Mouse (Mus musculus): ENCODE measurements around the gene Tcf7l1. TPM values are rescaled to one million over a fixed set of nuclear protein-coding genes. Genes with fewer than 3 reads are reported as not detected.

Tcf7l1 gene
- polyA plus RNA-seq, 2 experiments: 3.1 TPM

GRCm38 (mm10) chr6:72754215-72754614, 34.8 kb downstream of the Tcf7l1 start:
- Histone ChIP-seq H3K9me3 (ENCODE audit: control insufficient read depth, low read length) (no peaks in the 10 kb centered on the region), H3K9ac (replicated peaks) (no peak overlapping the region), H3K36me3 (replicated peaks; ENCODE audit: control insufficient read depth, insufficient read depth, low read depth) (no peaks in the 10 kb centered on the region), H3K4me2 (ENCODE audit: low read depth) (no peak overlapping the region), H3K27ac (no peak overlapping the region), H3K27me3 (ENCODE audit: control insufficient read depth, insufficient read depth, low read length) (no peaks in the 10 kb centered on the region), H3K4me3 (ENCODE audit: insufficient read depth in 1 of 2, low read depth in 2 of 2, low read length in 2 of 2) (no peak overlapping the region), H3K4me1 (replicated peaks; ENCODE audit: control insufficient read depth in 2 of 2, insufficient read depth in 2 of 2, low read length in 1 of 2) (no peaks in the 10 kb centered on the region; a peak in 1 of 4 replicates)
- ATAC-seq (ENCODE audit: insufficient read depth) (no peak), DNase-seq (ENCODE audit: low read depth in 3 of 3, low spot score in 3 of 3) (no peak)
- TF ChIP-seq EP300 (IDR thresholded peaks at IDR 0.05; ENCODE audit: low read depth) (no peak), CTCF (IDR thresholded peaks at IDR 0.05; ENCODE audit: low read depth) (no peak)
- 39% methylated on average over 9 of the region's 9 CpGs for WGBS (ENCODE audit: insufficient replicate concordance)

- no peak overlapping the region for H3K4me3 ChIP-seq (ENCODE audit: insufficient read depth in 1 of 2, low read depth in 2 of 2, low read length in 2 of 2)
- no peaks in the 10 kb centered on the region for H3K27me3 ChIP-seq (ENCODE audit: control insufficient read depth, insufficient read depth, low read length)
- ATAC-seq (ENCODE audit: insufficient read depth): no peak
- no peaks in the 10 kb centered on the region for H3K36me3 ChIP-seq (replicated peaks; ENCODE audit: control insufficient read depth, insufficient read depth, low read depth)
- no peak overlapping the region for H3K27ac ChIP-seq
- H3K9me3 ChIP-seq (ENCODE audit: control insufficient read depth, low read length): no peaks in the 10 kb centered on the region
- DNase-seq (ENCODE audit: low read depth in 3 of 3, low spot score in 3 of 3): no peak
- H3K4me1 ChIP-seq (replicated peaks; ENCODE audit: control insufficient read depth in 2 of 2, insufficient read depth in 2 of 2, low read length in 1 of 2): no peaks in the 10 kb centered on the region; a peak in 1 of 4 replicates
- no peak overlapping the region for H3K9ac ChIP-seq (replicated peaks)
- 73% methylated on average over 8 of the region's 8 CpGs for WGBS (ENCODE audit: insufficient replicate concordance)
- no peak for TF ChIP-seq EP300 (IDR thresholded peaks at IDR 0.05; ENCODE audit: low read depth)
- no peak for TF ChIP-seq CTCF (IDR thresholded peaks at IDR 0.05; ENCODE audit: low read depth)
- H3K4me2 ChIP-seq (ENCODE audit: low read depth): no peak overlapping the region
Measured at GRCm38 (mm10) chr6:72753782-72754181, 35.3 kb downstream of the Tcf7l1 start.

GRCm38 (mm10) chr6:72752824-72753223, 36.2 kb downstream of the Tcf7l1 start:
- no peak overlapping the region for H3K9ac ChIP-seq (replicated peaks)
- H3K9me3 ChIP-seq (ENCODE audit: control insufficient read depth, low read length): no peaks in the 10 kb centered on the region
- 30% methylated on average over 15 of the region's 15 CpGs for WGBS (ENCODE audit: insufficient replicate concordance)
- H3K4me3 ChIP-seq (ENCODE audit: insufficient read depth in 1 of 2, low read depth in 2 of 2, low read length in 2 of 2): no peak overlapping the region
- ATAC-seq (ENCODE audit: insufficient read depth) (no peak), DNase-seq (ENCODE audit: low read depth in 3 of 3, low spot score in 3 of 3) (no peak)
- peaks cover 0 to 4% of the 10 kb centered on the region in 2 experiments; a peak in 2 of 4 replicates for H3K4me1 ChIP-seq (replicated peaks; ENCODE audit: control insufficient read depth in 2 of 2, insufficient read depth in 2 of 2, low read length in 1 of 2)
- H3K27ac ChIP-seq: no peak overlapping the region
- H3K4me2 ChIP-seq (ENCODE audit: low read depth): no peak overlapping the region
- no peak for TF ChIP-seq EP300 (IDR thresholded peaks at IDR 0.05; ENCODE audit: low read depth)
- TF ChIP-seq CTCF (IDR thresholded peaks at IDR 0.05; ENCODE audit: low read depth): no peak
- no peaks in the 10 kb centered on the region for H3K27me3 ChIP-seq (ENCODE audit: control insufficient read depth, insufficient read depth, low read length)
- no peaks in the 10 kb centered on the region for H3K36me3 ChIP-seq (replicated peaks; ENCODE audit: control insufficient read depth, insufficient read depth, low read depth)

GRCm38 (mm10) chr6:72751210-72751609, 37.8 kb downstream of the Tcf7l1 start:
- Histone ChIP-seq H3K4me2 (ENCODE audit: low read depth) (no peak overlapping the region), H3K4me3 (ENCODE audit: insufficient read depth in 1 of 2, low read depth in 2 of 2, low read length in 2 of 2) (no peak overlapping the region), H3K27me3 (ENCODE audit: control insufficient read depth, insufficient read depth, low read length) (no peaks in the 10 kb centered on the region), H3K36me3 (replicated peaks; ENCODE audit: control insufficient read depth, insufficient read depth, low read depth) (no peaks in the 10 kb centered on the region), H3K9me3 (ENCODE audit: control insufficient read depth, low read length) (no peaks in the 10 kb centered on the region), H3K4me1 (replicated peaks; ENCODE audit: control insufficient read depth in 2 of 2, insufficient read depth in 2 of 2, low read length in 1 of 2) (peaks cover 0 to 4% of the 10 kb centered on the region in 2 experiments; a peak in 2 of 4 replicates), H3K27ac (no peak overlapping the region), H3K9ac (replicated peaks) (no peak overlapping the region)
- ATAC-seq (ENCODE audit: insufficient read depth): no peak
- 53% methylated on average over 1 of the region's 1 CpGs for WGBS (ENCODE audit: insufficient replicate concordance)
- TF ChIP-seq CTCF (IDR thresholded peaks at IDR 0.05; ENCODE audit: low read depth): no peak
- TF ChIP-seq EP300 (IDR thresholded peaks at IDR 0.05; ENCODE audit: low read depth): no peak
- DNase-seq (ENCODE audit: low read depth in 3 of 3, low spot score in 3 of 3): no peak

GRCm38 (mm10) chr6:72748882-72749437, 40.1 kb downstream of the Tcf7l1 start:
- Histone ChIP-seq H3K4me1 (replicated peaks; ENCODE audit: control insufficient read depth in 2 of 2, insufficient read depth in 2 of 2, low read length in 1 of 2) (peaks cover 0 to 9% of the 10 kb centered on the region in 2 experiments; a peak in 2 of 4 replicates), H3K4me2 (ENCODE audit: low read depth) (no peak overlapping the region), H3K36me3 (replicated peaks; ENCODE audit: control insufficient read depth, insufficient read depth, low read depth) (no peaks in the 10 kb centered on the region), H3K9ac (replicated peaks) (no peak overlapping the region), H3K4me3 (ENCODE audit: insufficient read depth in 1 of 2, low read depth in 2 of 2, low read length in 2 of 2) (no peak overlapping the region), H3K27ac (no peak overlapping the region), H3K27me3 (ENCODE audit: control insufficient read depth, insufficient read depth, low read length) (no peaks in the 10 kb centered on the region), H3K9me3 (ENCODE audit: control insufficient read depth, low read length) (no peaks in the 10 kb centered on the region)
- ATAC-seq (ENCODE audit: insufficient read depth) (no peak), DNase-seq (ENCODE audit: low read depth in 3 of 3, low spot score in 3 of 3) (no peak)
- no peak for TF ChIP-seq EP300 (IDR thresholded peaks at IDR 0.05; ENCODE audit: low read depth)
- TF ChIP-seq CTCF (IDR thresholded peaks at IDR 0.05; ENCODE audit: low read depth): no peak
- WGBS (ENCODE audit: insufficient replicate concordance): 15% methylated on average over 5 of the region's 5 CpGs
